Mouse (Mus musculus): ENCODE measurements around the gene Vmn1r56. TPM values are rescaled to one million over a fixed set of nuclear protein-coding genes. Genes with fewer than 3 reads are reported as not detected.
"Not testable (repeated sequence)": the region's sequence is repeated elsewhere in the genome, so short reads cannot be mapped to it uniquely, and the experiment has no call there.

Gene Vmn1r56
- not detected in 2 replicates for polyA plus RNA-seq (2015; fragmentation: Nextera tagmentation; extraction: Ambion mirVana)

- H3K4me3 ChIP-seq (ENCODE audit: low read depth, low read length); ATAC-seq; H3K4me2 ChIP-seq (ENCODE audit: low read depth, low read length): not testable (repeated sequence)
Measured at GRCm38 (mm10) chr7:5196647-5197046, at the start of gene Vmn1r56. TSS of gene Vmn1r56 (minus strand) at chr7:5196747.

DNA sequence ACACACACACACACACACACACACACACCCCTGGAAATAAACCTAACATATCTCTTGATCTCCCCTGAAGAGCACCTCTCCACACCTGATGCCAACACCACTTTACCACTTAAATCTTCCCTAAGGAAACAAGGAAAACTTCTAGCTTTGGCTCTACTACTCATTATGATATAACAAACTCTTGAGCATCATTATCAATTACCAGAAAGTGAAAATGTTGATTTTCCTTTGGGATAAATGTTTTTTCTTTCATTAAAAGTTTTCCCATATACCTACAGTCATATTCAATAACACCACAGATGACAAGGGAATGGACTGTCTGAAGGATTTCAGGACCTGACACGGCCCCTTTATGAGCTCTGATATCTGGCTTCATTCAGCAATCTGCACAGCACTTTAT lies 21.6 kb upstream of the Vmn1r56 start, which contains the start of gene Vmn1r57:
TSS of gene Vmn1r57 (plus strand) at position 301 of the 400 bp plus-strand sequence.
- DNase-seq; H3K9me3 ChIP-seq (ENCODE audit: low read length); H3K4me2 ChIP-seq (ENCODE audit: low read depth, low read length); H3K27ac ChIP-seq (ENCODE audit: low read depth); ATAC-seq; H3K9ac ChIP-seq (replicated peaks); H3K36me3 ChIP-seq (replicated peaks; ENCODE audit: insufficient read depth, low read length); H3K4me1 ChIP-seq (ENCODE audit: insufficient read depth); H3K27me3 ChIP-seq (ENCODE audit: insufficient read depth, low read length); H3K4me3 ChIP-seq (ENCODE audit: low read depth, low read length): not testable (repeated sequence)
- WGBS (ENCODE audit: insufficient replicate concordance) = 48% methylated on average over 1 of the region's 1 CpGs

More at GRCm38 (mm10) chr7:5196647-5197046, at the start of gene Vmn1r56:
- H3K4me1 ChIP-seq (ENCODE audit: insufficient read depth); H3K36me3 ChIP-seq (replicated peaks; ENCODE audit: insufficient read depth, low read length); H3K27ac ChIP-seq (ENCODE audit: low read depth); H3K9ac ChIP-seq (replicated peaks); H3K27me3 ChIP-seq (ENCODE audit: insufficient read depth, low read length); H3K9me3 ChIP-seq (ENCODE audit: low read length); DNase-seq: not testable (repeated sequence)

DNA sequence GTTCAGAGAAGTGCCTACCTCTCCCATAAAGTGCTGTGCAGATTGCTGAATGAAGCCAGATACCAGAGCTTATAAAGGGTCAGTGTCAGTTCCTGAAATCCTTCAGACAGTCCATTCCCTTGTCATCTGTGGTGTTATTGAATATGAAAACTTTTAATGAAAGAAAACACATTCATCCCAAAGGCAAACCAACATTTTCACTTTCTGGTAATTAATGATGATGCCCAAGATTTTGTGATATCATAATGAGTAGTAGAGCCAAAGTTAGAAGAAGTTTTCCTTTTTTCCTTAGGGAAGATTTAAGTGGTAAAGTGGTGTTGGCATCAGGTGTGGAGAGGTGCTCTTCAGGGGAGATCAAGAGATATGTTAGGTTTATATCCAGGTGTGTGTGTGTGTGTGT lies 47.0 kb downstream of the Vmn1r56 start, which contains the start of gene Vmn1r55:
TSS of gene Vmn1r55 (minus strand) at position 101 of the 400 bp plus-strand sequence.
- H3K4me1 ChIP-seq (ENCODE audit: insufficient read depth); H3K27ac ChIP-seq (ENCODE audit: low read depth); H3K27me3 ChIP-seq (ENCODE audit: insufficient read depth, low read length); H3K36me3 ChIP-seq (replicated peaks; ENCODE audit: insufficient read depth, low read length); H3K9me3 ChIP-seq (ENCODE audit: low read length); H3K9ac ChIP-seq (replicated peaks); ATAC-seq; H3K4me2 ChIP-seq (ENCODE audit: low read depth, low read length); H3K4me3 ChIP-seq (ENCODE audit: low read depth, low read length); DNase-seq: not testable (repeated sequence)

Other genes with a start within 250 kb of the Vmn1r56 start
- 0.09 TPM in 1 of 2 replicates, not detected in the other for gene Sbk2, start 232.3 kb downstream of the Vmn1r56 start, polyA plus RNA-seq (2015; fragmentation: Nextera tagmentation; extraction: Ambion mirVana)
- gene Sbk3, start 225.6 kb downstream of the Vmn1r56 start, polyA plus RNA-seq (2015; fragmentation: Nextera tagmentation; extraction: Ambion mirVana) = not detected in 2 replicates
- 3.2 and 4.0 TPM in 2 replicates for gene Zfp579, start 200.6 kb downstream of the Vmn1r56 start, polyA plus RNA-seq (2015; fragmentation: Nextera tagmentation; extraction: Ambion mirVana)
- gene Zfp524, start 182.3 kb downstream of the Vmn1r56 start, polyA plus RNA-seq (2015; fragmentation: Nextera tagmentation; extraction: Ambion mirVana) = 9.1 and 10.4 TPM in 2 replicates
- 9.6 and 10.1 TPM in 2 replicates for gene Fiz1, start 182.1 kb downstream of the Vmn1r56 start, polyA plus RNA-seq (2015; fragmentation: Nextera tagmentation; extraction: Ambion mirVana)
- 1.8 and 2.1 TPM in 2 replicates for gene Gm44973, start 181.3 kb downstream of the Vmn1r56 start, polyA plus RNA-seq (2015; fragmentation: Nextera tagmentation; extraction: Ambion mirVana)
- 1.2 and 1.3 TPM in 2 replicates for gene Zfp865, start 176.4 kb downstream of the Vmn1r56 start, polyA plus RNA-seq (2015; fragmentation: Nextera tagmentation; extraction: Ambion mirVana)
- gene Ccdc106, start 176.2 kb downstream of the Vmn1r56 start, polyA plus RNA-seq (2015; fragmentation: Nextera tagmentation; extraction: Ambion mirVana) = 0.12 TPM in 1 of 2 replicates, not detected in the other
- not detected in 2 replicates for gene 4632433K11Rik, start 162.6 kb downstream of the Vmn1r56 start, polyA plus RNA-seq (2015; fragmentation: Nextera tagmentation; extraction: Ambion mirVana)
- 1.9 and 2.4 TPM in 2 replicates for gene Zfp784, start 158.3 kb downstream of the Vmn1r56 start, polyA plus RNA-seq (2015; fragmentation: Nextera tagmentation; extraction: Ambion mirVana)
- gene Zfp580, start 145.2 kb downstream of the Vmn1r56 start, polyA plus RNA-seq (2015; fragmentation: Nextera tagmentation; extraction: Ambion mirVana) = 3.2 and 4.4 TPM in 2 replicates
- 34.7 and 36.8 TPM in 2 replicates for gene U2af2, start 134.6 kb downstream of the Vmn1r56 start, polyA plus RNA-seq (2015; fragmentation: Nextera tagmentation; extraction: Ambion mirVana)
- 34.7 and 38.0 TPM in 2 replicates for gene Epn1, start 116.5 kb downstream of the Vmn1r56 start, polyA plus RNA-seq (2015; fragmentation: Nextera tagmentation; extraction: Ambion mirVana)
- gene Rfpl4, start 79.8 kb downstream of the Vmn1r56 start, polyA plus RNA-seq (2015; fragmentation: Nextera tagmentation; extraction: Ambion mirVana) = not detected in 2 replicates
- gene Rasl2-9, start 70.8 kb downstream of the Vmn1r56 start, polyA plus RNA-seq (2015; fragmentation: Nextera tagmentation; extraction: Ambion mirVana) = 0.42 and 0.78 TPM in 2 replicates
- not detected in 2 replicates for gene Vmn1r55, start 47.1 kb downstream of the Vmn1r56 start, polyA plus RNA-seq (2015; fragmentation: Nextera tagmentation; extraction: Ambion mirVana)
- not detected in 2 replicates for gene Vmn1r57, start 21.7 kb upstream of the Vmn1r56 start, polyA plus RNA-seq (2015; fragmentation: Nextera tagmentation; extraction: Ambion mirVana)
- gene Gm5065, start 153.8 kb upstream of the Vmn1r56 start, polyA plus RNA-seq (2015; fragmentation: Nextera tagmentation; extraction: Ambion mirVana) = not detected in 2 replicates
- not detected in 2 replicates for gene Nlrp2, start 154.3 kb upstream of the Vmn1r56 start, polyA plus RNA-seq (2015; fragmentation: Nextera tagmentation; extraction: Ambion mirVana)
- gene Vmn1r58, start 216.6 kb upstream of the Vmn1r56 start, polyA plus RNA-seq (2015; fragmentation: Nextera tagmentation; extraction: Ambion mirVana) = not detected in 2 replicates

Data from liver, postnatal 0 days (tissue).